Mouse (Mus musculus): ENCODE results near the gene Hoxa3.

DNA sequence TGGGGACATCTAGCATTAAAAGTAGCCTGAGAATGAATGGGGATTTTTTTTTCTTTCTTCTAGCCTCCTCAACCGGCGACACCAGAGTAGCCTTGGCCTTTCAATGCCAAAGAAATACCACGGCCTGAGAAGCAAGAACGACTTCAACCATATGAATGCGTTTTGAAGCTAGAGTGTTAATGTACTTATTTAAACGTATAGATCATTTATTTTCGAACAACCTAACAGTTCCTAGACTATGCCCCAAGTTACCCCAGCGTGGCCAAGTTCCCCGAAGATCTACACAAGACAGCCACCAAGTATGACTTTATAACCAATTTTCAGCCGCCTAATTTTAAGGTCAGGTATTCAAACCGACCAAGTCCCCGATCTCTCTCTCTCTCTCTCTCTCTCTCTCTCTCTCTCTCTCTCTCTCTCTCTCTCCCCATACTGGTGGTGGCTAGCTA lies 7.8 kb upstream of the Hoxa3 start:
- TF ChIP-seq CTCF (IDR thresholded peaks at IDR 0.05) (no peak), POLR2A (IDR thresholded peaks at IDR 0.05; ENCODE audit: insufficient read depth, low read depth, low read length) (no peak), EP300 (IDR thresholded peaks at IDR 0.05; ENCODE audit: insufficient read depth, low read depth, low read length) (no peak)

Data from heart, adult 2 months (tissue).